Mouse (Mus musculus) right cerebral cortex, adult 18-20 months (tissue): ENCODE results near the gene Cdk6.
"Not testable (repeated sequence)": the region's sequence is repeated elsewhere in the genome, so short reads cannot be mapped to it uniquely, and the experiment has no call there.

Experiments used
- DNase-seq: peaks from one replicate; pipeline ENCODE4 v3.0.0; 2022; ENCODE audit warnings: mixed read lengths

Gene Cdk6

DNA sequence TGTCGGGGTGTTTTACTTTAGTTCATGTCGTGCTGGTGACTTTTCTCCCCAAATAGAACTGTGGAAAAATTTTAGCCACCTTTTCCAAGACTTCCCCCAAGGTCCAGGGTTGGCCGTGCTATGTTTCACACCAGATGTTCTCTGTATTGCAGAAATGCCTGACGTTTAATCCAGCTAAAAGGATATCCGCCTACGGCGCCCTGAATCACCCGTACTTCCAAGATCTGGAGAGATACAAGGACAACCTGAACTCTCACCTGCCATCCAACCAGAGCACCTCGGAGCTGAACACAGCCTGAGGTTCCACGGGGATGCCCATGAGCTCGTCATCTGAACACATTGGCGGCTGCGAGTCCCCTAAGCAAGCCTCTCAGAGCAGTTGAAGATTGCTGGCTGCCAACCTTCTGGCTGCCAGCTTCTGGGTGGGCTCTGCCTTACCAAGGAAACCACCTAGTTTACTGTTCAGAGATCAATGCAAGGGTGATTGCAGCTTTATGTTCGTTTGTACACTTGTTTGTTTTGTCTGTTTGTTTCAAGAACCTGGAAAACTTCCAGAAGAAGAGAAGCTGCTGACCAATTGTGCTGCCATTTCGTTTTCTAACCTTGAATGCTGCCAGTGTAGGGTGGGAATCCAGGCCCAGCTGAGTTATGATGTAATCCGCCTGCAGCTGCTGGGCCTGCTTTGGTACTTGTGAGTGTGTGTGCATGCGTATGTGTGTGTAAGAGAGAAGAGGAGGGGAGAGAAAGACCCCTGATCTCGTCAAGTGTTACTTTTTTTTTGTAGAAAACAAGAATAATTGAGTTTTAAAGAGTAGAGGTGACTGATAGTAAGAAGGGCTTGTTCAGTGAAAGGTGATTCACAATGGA, 179.4 kb downstream of the Cdk6 start:
- DNase-seq: no peak

DNA sequence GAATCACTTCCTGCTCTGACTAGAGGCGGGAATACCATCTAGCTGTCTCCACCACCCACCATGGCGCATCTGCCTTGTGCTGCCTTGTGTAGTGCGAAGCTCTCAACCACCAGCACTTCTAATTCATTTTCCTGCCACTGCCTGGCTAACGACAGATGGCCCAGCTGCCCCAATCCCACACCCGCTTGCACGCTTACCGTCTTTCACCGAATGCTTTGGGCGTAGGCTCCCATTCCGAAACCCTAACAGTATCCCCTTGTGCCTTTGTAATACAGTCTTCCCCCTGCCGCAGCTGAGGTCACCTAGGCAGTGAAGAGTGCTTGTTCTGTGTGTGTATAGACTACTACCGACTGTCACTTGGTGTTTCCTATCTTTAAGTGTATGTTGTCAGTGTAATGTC, 180.5 kb downstream of the Cdk6 start:
- DNase-seq: no peak

DNA sequence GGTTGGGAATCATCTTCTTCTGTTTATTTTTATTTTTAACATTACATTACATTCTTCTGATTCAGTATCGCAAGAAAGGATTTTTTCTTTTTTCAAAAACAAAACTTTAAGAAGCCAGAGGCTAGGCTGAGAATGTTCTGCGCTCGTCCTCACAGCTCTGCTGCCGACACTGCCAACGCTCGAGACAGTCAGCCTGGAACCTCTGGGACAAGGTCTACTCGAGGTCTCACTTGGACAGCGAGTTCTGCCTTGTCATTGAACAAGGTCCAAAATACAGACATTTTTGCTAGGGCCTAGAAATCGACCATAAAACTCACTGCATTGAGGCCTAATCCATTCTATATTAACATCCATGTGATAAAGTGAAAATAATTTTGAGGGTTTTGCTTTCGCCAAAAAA, 181.5 kb downstream of the Cdk6 start:
- DNase-seq: no peak

DNA sequence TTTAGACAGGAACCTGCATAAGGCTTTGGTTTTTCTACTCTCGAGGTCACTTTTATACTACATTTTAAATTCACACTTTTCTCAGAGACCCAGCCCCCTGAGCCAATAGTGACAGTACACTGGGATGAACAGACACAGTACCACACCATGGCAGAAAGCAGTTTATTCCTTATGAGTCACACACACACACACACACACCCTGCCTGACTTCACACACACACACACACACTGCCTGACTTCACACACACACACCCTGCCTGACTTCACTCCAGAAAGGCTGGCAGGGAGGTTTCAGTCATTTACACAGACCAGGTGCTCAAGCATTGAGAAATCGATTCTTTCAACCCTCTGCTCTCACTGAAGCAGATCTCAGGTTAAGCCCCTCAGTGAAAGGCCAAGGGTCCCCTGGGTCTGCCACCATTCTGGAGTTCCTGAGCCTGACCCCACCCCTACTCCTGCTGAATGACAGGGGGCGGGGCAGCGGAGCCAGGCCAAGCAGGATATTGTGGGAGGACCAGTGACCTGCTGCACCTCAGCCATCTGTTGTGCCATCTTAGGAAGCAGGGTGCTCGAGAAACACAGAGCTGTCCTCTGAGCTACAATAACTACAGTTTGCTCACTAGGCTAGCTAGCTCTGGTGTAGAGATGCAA, 185.9 kb downstream of the Cdk6 start:
- DNase-seq: no peak

DNA sequence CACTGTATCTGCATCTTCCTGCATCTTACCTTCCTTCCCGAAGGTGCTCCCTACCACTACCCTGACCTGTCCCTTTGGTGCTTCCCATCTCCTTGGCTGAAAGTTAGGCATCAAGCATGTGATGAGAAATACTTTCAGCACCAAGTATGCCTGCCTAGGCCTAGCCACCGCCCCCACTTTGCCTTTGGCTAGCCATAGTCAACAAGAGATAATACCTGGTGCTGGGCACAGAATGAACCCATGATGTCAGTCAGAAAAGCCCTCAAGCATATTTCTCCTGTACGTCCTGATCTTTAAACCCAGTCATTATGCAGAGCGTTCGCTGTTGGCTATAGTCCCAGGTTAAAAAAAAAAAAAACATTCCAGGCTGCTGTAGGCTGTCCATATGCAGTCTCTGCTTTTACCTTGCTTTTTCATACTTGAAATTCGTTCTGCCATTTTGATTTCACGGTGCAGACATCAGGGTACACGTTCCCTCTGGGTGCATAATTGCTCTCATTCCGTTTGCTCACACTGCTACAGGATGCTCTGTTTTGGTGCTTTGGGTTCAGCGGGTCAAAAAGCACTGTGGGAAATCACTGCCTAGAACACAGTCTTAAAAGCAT, 188.4 kb downstream of the Cdk6 start:
- DNase-seq: no peak

DNA sequence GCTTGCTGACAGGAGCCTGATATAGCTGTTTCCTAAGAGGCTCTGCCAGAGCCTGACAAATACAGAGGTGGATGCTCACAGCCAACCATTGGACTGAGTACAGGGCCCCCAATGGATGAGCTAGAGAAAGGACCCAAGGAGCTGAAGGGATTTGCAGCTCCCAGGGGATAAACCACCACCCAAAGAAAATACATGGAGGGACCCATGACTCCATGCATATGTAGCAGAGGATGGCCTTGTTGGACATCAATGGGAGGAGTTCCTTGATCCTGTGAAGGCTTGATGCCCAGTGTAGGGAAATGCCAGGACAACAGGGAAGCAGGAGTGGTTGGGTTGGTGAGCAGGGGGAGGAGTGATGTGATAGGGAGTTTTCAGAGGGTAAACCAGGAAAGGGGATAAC, 190.8 kb downstream of the Cdk6 start:
- DNase-seq: not testable (repeated sequence)

DNA sequence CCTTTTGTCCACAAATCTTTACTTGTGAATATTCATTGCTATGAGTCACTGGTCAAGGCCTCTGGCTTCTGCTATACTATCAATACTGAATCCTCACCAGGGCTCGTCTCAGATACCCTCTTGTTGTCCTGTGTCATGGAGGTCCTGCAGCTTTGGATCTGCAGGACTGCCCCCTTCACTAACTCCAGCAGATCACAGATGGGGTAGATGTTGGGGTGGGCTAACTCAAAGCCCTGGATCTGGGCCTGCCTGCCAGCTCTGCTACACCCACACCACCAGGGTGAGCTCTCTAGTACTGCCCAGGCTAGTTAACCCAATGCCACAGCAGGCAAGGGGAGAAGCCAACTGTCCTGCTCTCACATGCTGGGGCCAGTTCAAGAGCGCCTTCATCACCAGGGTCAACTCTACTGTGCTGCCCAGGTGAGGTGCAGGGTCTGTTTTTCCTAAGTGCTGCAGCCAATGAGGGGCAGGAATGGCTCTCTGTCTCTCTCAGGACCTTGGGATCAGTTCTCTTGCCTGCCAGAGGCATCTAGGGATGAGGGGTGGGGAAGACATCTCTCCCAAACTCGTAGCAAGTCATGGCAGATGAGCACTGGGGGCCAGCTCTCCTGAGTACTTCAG, 195.4 kb downstream of the Cdk6 start:
- DNase-seq: no peak

DNA sequence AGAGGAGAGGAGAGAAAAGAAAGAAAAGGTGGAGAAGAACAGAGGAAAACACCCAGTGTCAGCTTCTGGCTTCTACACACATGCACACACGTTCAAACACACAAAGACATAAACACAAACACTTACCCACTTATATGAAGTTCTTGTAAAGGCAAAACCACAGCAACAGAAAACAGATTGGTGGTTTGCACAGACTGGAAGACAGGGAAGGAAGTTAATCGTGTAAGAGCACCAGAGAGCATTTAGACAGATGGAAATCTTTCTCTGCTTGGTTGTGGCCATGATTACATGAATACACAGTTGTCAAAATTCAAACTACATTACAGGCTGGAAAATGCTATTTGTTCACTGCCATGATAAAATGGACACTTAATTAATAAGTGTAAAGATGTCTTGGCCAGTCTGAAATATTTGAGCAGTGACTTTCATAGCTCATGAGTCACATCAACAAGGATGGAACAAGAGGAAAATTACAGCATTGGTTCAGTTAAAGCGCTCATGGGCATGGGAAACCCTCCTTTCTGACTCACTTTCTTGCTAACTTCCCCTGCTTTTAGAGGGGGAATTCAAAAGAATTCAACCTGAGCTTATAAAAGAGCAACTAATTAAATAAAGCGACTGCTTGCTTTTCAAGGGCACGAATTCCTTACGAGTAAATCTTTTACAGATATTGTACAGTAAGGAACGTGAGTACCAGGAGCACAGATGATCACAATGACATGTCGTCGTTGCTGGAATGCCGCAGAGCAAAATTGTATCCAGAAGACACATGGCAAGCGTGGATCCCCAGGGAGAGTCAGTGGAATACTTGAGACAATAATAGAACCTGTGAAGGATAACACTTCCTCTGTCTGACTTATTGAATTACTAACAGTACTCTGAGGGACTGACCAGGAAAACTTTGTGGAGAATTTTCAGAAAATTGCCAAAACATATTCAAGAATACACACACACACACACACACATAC, 197.5 kb downstream of the Cdk6 start:
- no peak for DNase-seq

DNA sequence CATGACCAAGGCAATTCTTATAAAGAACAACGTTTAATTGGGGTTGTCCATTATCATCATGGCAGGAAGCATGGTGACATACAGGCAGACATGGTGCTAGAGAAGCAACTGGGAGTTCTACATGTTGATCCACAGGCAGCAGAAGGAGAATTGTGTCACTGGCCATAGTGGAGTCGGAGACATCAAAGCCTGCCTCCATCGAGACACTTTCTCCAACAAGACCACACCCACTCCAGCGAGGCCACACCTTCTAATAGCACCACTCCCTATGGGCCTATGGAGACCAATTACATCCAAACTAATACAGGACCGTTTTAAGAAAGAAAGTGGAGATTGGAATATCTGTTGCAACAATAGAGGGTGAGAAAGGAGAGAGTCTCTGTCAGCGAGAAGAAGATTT, 200.6 kb downstream of the Cdk6 start:
- no peak for DNase-seq

DNA sequence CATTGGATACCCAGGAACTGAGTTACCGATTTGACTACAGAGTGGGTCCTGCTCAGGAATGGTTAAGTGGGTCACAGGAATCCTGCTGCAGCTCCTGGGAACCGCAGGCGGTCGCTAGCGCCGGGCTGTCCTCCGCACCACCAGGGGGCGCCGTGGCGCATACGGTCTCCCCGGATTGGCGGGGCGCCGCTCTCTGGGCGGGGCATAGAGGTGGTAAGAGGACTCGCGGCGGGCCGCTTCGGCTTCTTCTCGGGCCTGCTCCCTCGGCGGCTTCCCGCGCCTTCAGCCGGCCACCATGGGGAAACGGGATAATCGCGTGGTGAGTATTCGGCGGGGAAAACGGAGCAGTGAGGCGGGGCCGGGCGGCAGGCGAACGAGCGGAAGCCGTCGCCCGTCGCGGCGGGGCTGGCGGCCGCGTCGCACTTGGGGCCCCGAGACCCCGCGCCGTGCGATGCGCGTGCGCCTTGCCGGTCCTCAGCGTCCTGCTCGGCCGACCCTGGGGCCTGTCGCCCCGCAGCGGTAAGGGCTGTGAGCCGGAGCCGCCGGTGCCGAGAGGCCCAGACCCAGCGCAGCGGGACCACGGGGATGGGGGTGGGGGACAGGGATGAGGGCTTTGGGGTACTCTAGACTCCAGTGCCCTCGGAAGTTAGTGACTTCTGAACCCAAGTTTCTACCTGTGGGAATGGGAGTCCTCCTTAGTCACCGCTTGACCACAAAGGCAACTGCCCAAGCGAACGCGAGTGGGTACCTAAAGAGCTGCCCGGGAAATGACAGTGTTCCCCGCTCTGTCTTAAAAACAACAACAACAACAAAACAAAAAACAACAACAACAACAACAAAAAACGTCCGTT, 202.6 kb downstream of the Cdk6 start, which contains the start of gene Fam133b:
Fam133b (plus strand) TSS at position 205 of the 851 bp plus-strand sequence.
- peak; percentile 95 for DNase-seq

DNA sequence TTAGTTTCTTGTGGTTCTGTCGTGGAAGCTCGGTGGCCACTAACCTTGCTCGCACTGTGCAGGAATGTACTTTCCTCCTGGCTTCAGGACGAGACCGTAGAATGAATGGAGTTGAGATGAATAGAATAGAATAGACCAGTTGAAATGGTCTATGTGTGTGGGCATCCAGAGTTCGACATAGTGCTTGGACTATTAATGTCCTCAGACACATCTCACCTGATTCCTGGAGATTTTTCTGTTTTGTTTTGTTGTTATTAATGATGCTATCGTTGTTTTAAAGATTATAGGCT, 203.1 kb downstream of the Cdk6 start:
- DNase-seq: no peak

DNA sequence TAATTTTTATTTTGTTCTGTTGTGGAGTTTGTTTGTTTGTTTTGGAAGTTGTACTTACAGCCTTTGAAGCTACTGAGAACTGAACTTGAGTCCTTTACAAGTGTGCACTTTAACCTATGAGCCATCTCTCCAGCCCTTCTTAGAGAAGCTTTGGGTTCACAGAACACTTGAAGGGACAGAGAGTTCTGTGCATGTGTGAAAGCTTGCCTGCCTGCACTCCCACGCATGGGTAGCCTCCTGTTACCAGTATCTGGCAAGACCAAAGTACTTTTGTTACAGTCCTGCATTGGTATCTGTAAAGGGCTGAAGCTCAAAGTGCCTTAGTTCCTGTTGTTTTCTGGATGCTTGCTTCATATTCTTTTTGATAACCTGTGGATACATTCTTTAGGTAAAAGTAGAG, 204.9 kb downstream of the Cdk6 start:
- no peak for DNase-seq

DNA sequence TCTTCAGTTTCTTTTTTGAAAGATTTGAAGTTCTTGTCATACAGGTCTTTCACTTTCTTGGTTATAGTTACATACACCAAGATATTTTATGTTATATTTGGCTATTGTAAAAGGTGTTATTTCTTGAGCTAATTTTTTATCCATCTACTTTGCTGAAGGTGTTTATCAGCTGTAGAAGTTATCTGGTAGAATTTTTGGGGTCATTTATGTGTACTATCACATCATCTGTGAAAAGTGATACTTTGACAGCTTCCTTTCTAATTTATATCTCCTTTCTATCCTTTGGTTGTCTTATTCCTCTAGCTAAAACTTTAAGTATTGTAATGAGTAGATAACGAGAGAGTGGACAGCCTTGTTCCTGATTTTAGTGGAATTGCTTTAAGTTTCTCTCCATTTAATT, 210.2 kb downstream of the Cdk6 start:
- DNase-seq: no peak

DNA sequence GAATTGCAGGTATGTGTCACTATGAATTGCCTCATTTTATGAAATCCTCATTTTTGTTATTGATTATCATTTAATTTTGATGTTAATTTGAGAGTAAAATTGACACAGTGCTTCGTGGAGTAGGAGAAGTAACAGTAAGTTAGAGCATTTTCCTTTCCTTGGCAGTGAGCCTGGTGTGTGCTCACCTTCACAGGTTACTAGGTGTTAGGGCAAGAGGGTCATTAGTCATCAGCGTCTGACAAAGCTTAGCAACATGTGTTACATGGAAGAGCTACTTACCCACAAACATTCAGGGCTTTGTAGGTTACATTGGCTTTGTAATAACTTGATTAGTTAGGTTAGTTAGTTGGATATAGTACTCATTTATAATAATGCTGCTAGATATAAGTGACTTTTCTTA, 212.9 kb downstream of the Cdk6 start:
- no peak for DNase-seq

DNA sequence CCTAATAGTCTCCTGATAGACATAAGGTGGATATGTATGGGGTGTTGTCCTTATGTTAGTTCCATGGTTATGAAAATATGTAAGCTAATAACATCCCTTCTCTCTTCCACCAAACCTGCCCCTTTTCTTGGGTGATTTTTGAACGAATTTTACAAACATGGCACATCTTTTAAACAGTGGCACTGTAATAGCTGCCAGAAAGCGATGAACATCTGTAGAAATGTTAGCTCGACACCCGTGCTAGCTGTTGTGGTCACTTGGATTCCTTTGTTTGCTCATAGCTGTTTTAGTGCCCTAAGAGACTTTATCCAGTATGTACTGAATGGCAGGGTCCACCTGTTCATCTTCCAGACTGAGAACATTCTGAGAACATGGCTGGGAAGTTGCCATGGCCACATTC, 230.0 kb downstream of the Cdk6 start, which contains the start of gene 1700109H08Rik:
1700109H08Rik (plus strand) TSS at position 301 of the 400 bp plus-strand sequence.
- DNase-seq: no peak

DNA sequence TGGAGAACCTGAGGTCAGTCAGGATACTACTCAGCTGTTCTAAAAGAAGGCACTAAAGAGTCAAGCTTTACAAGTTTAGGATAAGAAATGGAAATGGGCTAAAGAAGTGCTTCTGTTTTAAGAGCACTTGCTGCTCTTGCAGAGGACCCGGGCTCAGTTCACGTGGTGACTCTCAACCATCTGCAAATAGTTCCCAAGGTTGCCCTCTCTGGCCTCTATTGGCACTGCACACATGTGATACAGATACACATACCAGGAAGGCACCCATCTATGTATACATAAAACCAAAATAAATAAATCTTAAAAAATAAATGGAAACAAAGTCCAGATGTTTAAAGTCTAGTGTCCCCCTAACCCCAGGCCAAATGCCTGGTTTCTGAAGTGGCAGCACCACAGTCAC, 233.5 kb downstream of the Cdk6 start:
- no peak for DNase-seq

DNA sequence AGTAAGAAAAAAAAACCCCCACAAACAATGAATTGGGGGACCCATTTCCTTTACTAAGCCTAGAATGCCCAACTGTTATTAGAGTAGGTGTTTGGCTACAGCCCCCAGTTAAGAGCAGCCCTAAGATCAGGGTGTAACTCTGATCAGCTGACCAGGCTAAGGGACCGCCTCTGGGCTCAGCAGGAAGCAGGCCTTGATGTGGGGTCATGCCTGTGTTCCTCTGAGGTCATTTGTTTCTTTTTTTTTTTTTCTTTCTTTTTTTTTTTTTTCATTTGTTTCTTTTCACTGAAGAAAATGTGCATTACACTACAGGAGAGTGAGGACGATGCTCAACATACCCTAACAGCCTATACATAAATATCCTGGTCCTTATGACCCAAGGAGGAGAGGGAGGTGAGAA, 236.7 kb downstream of the Cdk6 start:
- no peak for DNase-seq

DNA sequence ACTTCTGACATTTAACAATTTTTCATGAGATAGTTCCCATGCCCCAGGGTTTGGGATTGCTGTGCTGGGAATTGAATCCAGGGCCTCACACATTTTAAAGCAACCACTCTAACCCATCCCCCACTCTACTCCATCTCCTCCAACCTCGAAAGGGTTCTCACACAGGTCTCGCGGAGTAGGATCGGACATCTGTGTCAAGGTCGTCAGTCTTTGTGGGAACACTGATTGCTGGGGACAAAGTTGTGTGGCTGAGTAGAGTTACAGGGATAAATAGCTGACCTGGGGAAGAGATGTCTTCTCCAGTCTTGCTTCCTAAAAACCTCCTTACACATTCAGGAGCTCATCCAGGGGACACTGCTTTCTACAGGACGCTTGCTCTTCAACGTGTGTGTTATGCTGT, 237.8 kb downstream of the Cdk6 start:
- DNase-seq: no peak
